Mouse (Mus musculus) cortical plate, adult 2 months (tissue): ENCODE results near the gene Bach2.

Experiments
- CTCF ChIP-seq: fragments of 200-500 bp; IDR thresholded peaks from 2 replicates; pipeline ENCODE4 v1.5.1; 2011; ENCODE audit warnings: mild to moderate bottlenecking, control low read depth, low read length; ENCODE audit not compliant: insufficient read depth; ENCODE audit errors: extremely low read depth
- POLR2A ChIP-seq: fragments of 200-500 bp; IDR thresholded peaks from 2 replicates; pipeline ENCODE4 v1.6.1; 2011; ENCODE audit warnings: mild to moderate bottlenecking, low read length, control low read depth; ENCODE audit not compliant: insufficient read depth; ENCODE audit errors: extremely low read depth

DNA sequence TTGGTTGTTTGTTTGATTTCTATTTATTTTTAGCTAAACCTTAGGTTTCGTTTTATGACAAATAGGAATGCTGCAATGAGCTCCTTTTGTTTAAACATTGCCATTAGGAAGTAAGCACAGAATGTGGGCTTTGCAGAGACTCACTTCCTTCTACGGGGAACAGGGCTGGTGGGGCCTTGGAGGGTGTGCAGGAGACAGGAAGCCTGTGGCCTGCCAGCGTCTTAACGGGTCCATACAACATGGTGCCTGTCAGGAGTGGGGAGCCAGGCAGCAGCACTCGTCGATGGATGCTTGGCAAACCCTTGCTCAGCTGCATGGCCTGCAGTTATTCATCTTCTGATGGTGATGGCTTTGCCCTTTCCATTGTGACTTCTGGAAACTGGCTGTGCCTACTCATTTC, 41.8 kb downstream of the Bach2 start:
- TF ChIP-seq CTCF, result no peak
- no peak for TF ChIP-seq POLR2A
